Mouse (Mus musculus) forebrain, embryonic 15.5 days (tissue): ENCODE measurements around the gene Sh2d2a. TPM values are rescaled to one million over a fixed set of nuclear protein-coding genes. Genes with fewer than 3 reads are reported as not detected.
A peak's percentile ranks its signal among the peaks of the same experiment; 100 is the strongest.
"Not testable (repeated sequence)": the region's sequence is repeated elsewhere in the genome, so short reads cannot be mapped to it uniquely, and the experiment has no call there.

Source experiments
- ATAC-seq: fragments of 200-750 bp; cut with Nextera tagmentation; replicated peaks from 2 replicates; pipeline ENCODE4 v1.8.0; 2017; ENCODE audit warnings: mild to moderate bottlenecking, moderate TSS enrichment, moderate library complexity
- H3K27ac ChIP-seq: fragments of 300-500 bp; sonication (generic); replicated peaks from 2 replicates; pipeline ENCODE4 v1.5.1; 2015; ENCODE audit warnings: mild to moderate bottlenecking, inconsistent platforms
- H3K27me3 ChIP-seq: fragments of 300-500 bp; sonication (generic); 2 replicates; pipeline ENCODE4 v1.6.1; 2015; ENCODE audit warnings: inconsistent platforms
- H3K36me3 ChIP-seq: fragments of 300-500 bp; sonication (generic); 2 replicates; pipeline ENCODE4 v1.6.1; 2015; ENCODE audit warnings: mild to moderate bottlenecking, inconsistent platforms
- H3K4me1 ChIP-seq: fragments of 300-500 bp; sonication (generic); 2 replicates; pipeline ENCODE4 v1.6.1; 2015; ENCODE audit warnings: inconsistent platforms
- H3K4me2 ChIP-seq: fragments of 300-500 bp; sonication (generic); replicated peaks from 2 replicates; pipeline ENCODE4 v1.6.1; 2015; ENCODE audit warnings: mild to moderate bottlenecking, inconsistent platforms
- H3K4me3 ChIP-seq: fragments of 300-500 bp; sonication (generic); 2 replicates; pipeline ENCODE4 v1.5.1; 2015; ENCODE audit warnings: mild to moderate bottlenecking, inconsistent platforms
- H3K9ac ChIP-seq: fragments of 300-500 bp; sonication (generic); replicated peaks from 2 replicates; pipeline ENCODE4 v1.6.1; 2015; ENCODE audit warnings: mild to moderate bottlenecking, inconsistent platforms
- H3K9me3 ChIP-seq: fragments of 300-500 bp; sonication (generic); 2 replicates; pipeline ENCODE4 v1.6.1; 2016; ENCODE audit warnings: inconsistent platforms
- WGBS: fragments of 180-500 bp; shearing (Covaris S2); methylation state at CpG from one replicate; pipeline ENCODE4 v1.1.7; 2015; ENCODE audit warnings: mixed read lengths; 5-methylcytosine and 5-hydroxymethylcytosine counted together
- polyA plus RNA-seq: library from polyadenylated mRNA; unstranded; fragments of >200 nt; fragmentation: Nextera tagmentation; extraction: Ambion mirVana; gene quantifications from 2 replicates; pipeline ENCODE4 v1.2.1, GENCODE M21; 2015

The Sh2d2a gene
- polyA plus RNA-seq = not detected in 2 replicates

DNA sequence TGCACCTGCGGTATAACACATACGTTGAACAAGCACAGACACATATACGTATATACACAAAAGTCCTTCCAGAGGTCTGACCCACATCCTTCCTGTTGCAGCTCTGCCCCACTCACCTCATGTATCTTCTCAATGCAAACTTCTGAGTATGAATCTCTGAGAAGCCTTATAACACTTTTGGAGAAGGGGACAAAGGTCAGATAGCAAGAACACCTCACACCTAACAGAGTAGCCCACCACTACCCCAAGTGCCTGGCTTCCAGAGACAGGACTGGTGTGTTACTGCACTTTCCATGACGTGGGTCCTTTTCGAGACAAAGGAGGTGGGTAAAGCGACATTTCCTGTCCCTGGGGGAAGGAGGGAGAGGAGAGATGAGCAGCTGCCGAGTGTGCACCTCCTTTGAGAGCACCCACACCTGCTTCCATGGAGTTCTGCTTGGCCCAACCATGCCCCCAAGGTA is at the start of gene Sh2d2a:
Sh2d2a (plus strand) TSS at position 106 of the 461 bp plus-strand sequence.
- ATAC-seq = no peak

DNA sequence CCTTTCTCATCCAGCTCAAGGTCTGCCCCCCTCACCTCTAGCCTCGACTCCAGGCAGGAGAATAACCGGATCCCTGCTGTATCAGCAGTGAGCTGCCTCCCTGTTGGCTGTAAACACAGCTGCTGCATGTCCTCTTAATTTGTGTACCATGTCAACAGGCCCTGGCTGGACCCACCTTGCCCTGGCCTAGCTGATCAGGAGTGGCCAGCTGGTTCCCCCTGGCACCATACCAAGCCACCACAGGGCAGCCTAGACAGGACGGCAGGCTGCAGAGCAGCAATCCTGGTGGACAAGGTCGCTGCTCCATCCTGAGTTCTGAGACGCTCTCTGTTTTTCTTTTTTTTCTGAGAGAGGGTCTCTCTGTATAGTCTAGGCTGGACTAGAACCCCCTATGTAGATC is 44.9 kb upstream of the Sh2d2a start:
- 61% methylated on average over 5 of the region's 5 CpGs for WGBS
- no peak overlapping the region for H3K4me3 ChIP-seq
- ATAC-seq = no peak
- H3K27ac ChIP-seq = no peak overlapping the region
- peaks cover 7% of the 10 kb centered on the region for H3K4me1 ChIP-seq
- H3K9me3 ChIP-seq = no peaks in the 10 kb centered on the region
- no peaks in the 10 kb centered on the region for H3K36me3 ChIP-seq
- H3K4me2 ChIP-seq = no peak overlapping the region
- H3K9ac ChIP-seq = no peak overlapping the region
- peaks cover 61% of the 10 kb centered on the region; the same call in 1 of the 2 replicates for H3K27me3 ChIP-seq

More for the DNA sequence above, at the start of gene Sh2d2a:
- Histone ChIP-seq H3K4me1 (no peaks in the 10 kb centered on the region), H3K4me3 (no peak within 1 kb of the TSS), H3K9me3 (no peaks in the 10 kb centered on the region), H3K9ac (no peak within 1 kb of the TSS), H3K36me3 (no peaks in the 10 kb centered on the region), H3K4me2 (no peak within 1 kb of the TSS), H3K27ac (no peak within 1 kb of the TSS), H3K27me3 (no peaks in the 10 kb centered on the region)
- 78% methylated on average over 7 of the region's 7 CpGs for WGBS

DNA sequence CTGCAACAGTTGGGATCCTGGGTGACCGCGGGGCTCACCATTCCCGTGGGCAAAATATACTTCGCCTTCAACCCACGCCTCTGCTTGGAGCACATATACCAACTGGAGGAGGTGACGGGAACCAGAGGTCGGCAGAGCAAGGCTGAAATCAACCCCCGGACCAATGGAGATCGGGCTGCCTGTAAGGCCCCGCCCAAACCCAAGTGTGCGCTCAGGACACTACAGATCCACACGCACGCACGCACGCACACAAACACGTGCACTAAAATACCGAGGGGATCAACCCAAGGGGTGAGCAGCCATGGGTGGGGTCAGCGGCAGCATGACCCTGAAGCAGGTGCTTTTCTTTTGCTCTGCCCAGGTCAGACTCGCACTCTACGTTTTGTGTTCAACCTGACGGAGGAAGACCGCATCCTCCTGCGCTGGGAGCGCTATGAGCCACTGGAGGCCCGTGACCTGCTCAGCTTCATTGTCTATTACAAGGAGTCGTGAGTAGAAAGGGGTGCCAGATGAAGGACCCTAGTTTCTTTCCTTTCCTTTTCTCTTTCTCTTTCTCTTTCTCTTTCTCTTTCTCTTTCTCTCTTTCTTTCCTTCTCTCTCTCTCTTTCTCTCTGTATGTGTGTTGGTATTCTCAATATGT is 42.4 kb upstream of the Sh2d2a start:
- no peaks in the 10 kb centered on the region for H3K9me3 ChIP-seq
- peak overlapping the region; percentile 43 for H3K4me2 ChIP-seq
- peak overlapping the region; percentile 22 for H3K4me3 ChIP-seq
- 4% methylated on average over 26 of the region's 26 CpGs for WGBS
- H3K9ac ChIP-seq = no peak overlapping the region
- ATAC-seq = no peak
- H3K4me1 ChIP-seq = peaks cover 4% of the 10 kb centered on the region
- no peak overlapping the region for H3K27ac ChIP-seq
- peaks cover 58% of the 10 kb centered on the region for H3K27me3 ChIP-seq
- H3K36me3 ChIP-seq = no peaks in the 10 kb centered on the region

DNA sequence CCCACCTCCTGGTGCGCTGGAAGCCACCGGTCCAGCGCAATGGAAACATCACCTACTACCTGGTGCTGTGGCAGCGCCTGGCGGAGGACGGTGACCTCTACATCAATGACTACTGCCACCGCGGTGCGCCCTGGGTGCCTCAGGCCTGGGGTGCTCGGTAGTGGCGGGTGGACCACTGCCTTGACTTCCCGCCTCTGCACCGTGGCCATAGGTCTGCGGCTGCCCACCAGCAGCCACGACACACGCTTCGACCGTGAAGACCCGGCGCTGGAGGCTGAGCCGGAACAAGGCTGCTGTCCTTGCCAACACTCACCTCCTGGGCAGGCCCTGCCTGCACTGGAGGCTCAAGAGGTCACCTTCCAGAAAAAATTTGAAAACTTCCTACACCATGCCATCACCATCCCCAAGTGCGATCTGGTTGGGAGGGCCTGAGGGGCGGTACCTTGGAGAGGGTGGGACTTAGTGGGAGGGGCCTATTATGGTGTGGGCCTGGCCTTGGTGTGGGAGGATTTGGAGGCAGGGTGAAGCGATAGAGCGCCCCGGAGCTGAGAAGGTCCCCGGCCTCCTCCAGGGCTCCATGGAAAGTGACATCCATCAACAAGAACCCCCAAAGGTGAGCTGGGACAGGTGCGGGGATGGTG is 37.1 kb upstream of the Sh2d2a start:
- H3K4me3 ChIP-seq = peak overlapping the region; percentile 16
- H3K27ac ChIP-seq = no peak overlapping the region
- no peak overlapping the region for H3K9ac ChIP-seq
- no peaks in the 10 kb centered on the region for H3K9me3 ChIP-seq
- H3K4me2 ChIP-seq = peak overlapping the region; percentile 26
- 0 out of 2 replicates have a peak, but pooled peaks have one; percentile 38 for ATAC-seq
- no peaks in the 10 kb centered on the region for H3K36me3 ChIP-seq
- 5% methylated on average over 28 of the region's 28 CpGs for WGBS
- peaks cover 54% of the 10 kb centered on the region for H3K27me3 ChIP-seq
- H3K4me1 ChIP-seq = peaks cover 7% of the 10 kb centered on the region

DNA sequence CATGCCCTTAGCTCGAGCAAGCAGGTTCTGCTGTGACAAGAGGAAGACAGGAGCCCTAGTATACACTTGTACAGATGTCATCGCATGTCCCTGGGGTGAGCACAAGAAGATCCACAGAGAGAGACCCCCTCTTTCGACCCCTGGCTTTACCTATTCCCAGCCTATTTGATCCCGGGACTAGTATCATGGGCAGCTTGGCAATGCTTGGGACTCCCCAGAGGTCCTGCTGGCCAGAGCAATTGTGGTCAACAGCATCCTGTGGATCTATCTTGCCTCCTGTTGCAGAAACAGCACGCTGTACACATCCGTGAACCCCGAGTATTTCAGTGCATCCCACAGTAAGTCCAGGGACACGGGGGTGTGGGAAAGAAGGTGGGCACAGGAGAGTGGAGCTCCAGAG is 35.3 kb upstream of the Sh2d2a start:
- no peak for ATAC-seq
- Histone ChIP-seq H3K4me2 (no peak overlapping the region), H3K4me1 (peaks cover 7% of the 10 kb centered on the region), H3K4me3 (no peak overlapping the region), H3K9ac (no peak overlapping the region), H3K9me3 (no peaks in the 10 kb centered on the region), H3K27ac (no peak overlapping the region), H3K27me3 (peaks cover 43% of the 10 kb centered on the region), H3K36me3 (no peaks in the 10 kb centered on the region)
- 82% methylated on average over 8 of the region's 8 CpGs for WGBS

DNA sequence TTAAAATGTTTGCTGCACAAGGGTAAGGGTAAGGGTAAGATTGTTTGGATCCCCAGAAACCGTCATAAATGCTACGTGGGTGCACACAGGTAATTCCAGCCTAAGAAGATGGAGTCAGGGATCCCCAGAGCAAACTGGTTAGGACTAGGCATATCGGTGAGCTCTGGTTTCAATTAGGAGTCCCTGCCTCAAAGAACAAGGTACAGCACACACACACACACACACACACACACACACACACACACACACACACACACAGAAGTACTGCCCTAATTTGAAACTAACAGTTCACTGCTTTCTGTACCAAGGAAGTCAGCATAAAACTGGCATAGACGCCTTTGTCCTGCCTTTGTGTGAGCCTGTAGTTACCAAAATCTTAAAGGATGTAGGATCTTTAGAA is 34.1 kb upstream of the Sh2d2a start:
- H3K27me3 ChIP-seq = peaks cover 43% of the 10 kb centered on the region

DNA sequence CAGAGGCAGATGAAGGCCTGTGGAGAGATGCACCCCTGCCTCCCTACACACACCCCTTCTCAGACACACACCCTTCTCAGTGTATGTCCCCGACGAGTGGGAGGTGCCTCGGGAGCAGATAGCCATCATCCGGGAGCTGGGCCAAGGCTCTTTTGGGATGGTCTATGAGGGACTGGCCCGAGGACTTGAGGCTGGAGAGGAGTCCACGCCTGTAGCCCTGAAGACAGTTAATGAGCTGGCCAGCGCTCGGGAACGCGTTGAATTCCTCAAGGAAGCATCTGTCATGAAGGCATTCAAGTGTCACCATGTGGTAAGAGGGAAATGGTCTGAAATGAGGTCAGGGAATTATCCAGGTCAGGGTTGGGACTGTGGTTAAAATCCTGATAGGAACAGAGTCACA is 33.7 kb upstream of the Sh2d2a start:
- Histone ChIP-seq H3K9ac (no peak overlapping the region), H3K9me3 (no peaks in the 10 kb centered on the region), H3K27me3 (peaks cover 39% of the 10 kb centered on the region), H3K4me2 (no peak overlapping the region), H3K36me3 (no peaks in the 10 kb centered on the region), H3K4me3 (no peak overlapping the region), H3K27ac (no peak overlapping the region), H3K4me1 (peaks cover 7% of the 10 kb centered on the region)
- no peak for ATAC-seq
- 68% methylated on average over 10 of the region's 10 CpGs for whole genome bisulfite sequencing

More for the DNA sequence above, 34.1 kb upstream of the Sh2d2a start:
- H3K4me1 ChIP-seq = peaks cover 7% of the 10 kb centered on the region
- no peak for ATAC-seq
- no peaks in the 10 kb centered on the region for H3K36me3 ChIP-seq
- no peaks in the 10 kb centered on the region for H3K9me3 ChIP-seq
- H3K4me3 ChIP-seq = no peak overlapping the region
- WGBS = 79% methylated on average over 4 of the region's 4 CpGs
- H3K4me2 ChIP-seq = no peak overlapping the region
- H3K27ac ChIP-seq = no peak overlapping the region
- no peak overlapping the region for H3K9ac ChIP-seq

DNA sequence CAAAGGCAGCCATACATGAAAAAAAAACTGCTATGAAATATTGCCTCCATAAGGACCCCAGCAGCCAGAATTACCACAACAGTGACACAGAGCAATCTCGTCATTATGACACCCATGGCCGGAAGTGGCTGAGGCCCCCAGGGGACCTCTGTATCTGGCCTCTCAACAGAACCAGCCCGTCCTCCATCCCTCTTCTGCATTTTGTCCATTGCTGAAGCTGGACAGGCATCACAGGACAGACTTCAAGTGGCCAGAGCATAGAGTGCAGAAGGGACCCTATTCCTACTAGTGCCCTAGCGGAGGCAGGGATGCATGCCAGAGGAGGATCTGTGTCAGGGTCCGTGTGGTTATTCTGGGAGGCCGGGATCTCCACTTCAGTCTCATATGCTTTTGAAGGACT is 30.4 kb upstream of the Sh2d2a start:
- Histone ChIP-seq H3K4me3 (no peak overlapping the region), H3K27ac (no peak overlapping the region), H3K27me3 (peaks cover 7% of the 10 kb centered on the region; the same call in 1 of the 2 replicates), H3K9me3 (no peaks in the 10 kb centered on the region), H3K9ac (no peak overlapping the region), H3K4me1 (no peaks in the 10 kb centered on the region), H3K4me2 (no peak overlapping the region), H3K36me3 (no peaks in the 10 kb centered on the region)
- WGBS = 73% methylated on average over 6 of the region's 6 CpGs
- no peak for ATAC-seq

DNA sequence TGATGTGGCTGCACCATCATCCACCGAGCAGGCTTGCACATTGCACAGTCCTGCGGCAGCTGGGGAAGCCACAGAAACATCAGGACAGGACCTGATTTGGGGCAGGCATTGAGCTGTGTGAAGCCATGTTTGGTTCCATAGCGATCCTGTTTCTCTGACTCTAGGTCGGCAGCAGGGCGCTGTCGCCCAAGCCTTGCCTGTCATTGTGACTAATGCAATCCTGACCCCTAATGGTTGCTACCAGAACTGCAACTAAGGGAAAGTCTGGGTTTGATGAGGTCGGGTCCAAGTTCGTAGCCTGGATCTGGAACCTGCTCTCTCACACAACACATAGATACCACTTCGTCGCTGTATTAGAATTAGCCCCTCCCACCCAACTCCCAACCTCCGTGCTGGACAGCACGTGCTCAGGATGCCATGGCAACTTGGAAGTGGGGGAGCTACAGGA is 29.9 kb upstream of the Sh2d2a start:
- H3K4me3 ChIP-seq = no peak overlapping the region
- H3K36me3 ChIP-seq = no peaks in the 10 kb centered on the region
- no peak overlapping the region for H3K27ac ChIP-seq
- no peaks in the 10 kb centered on the region for H3K4me1 ChIP-seq
- no peak overlapping the region for H3K9ac ChIP-seq
- H3K27me3 ChIP-seq = peaks cover 2% of the 10 kb centered on the region; the same call in 1 of the 2 replicates
- H3K4me2 ChIP-seq = no peak overlapping the region; the same call in 1 of the 2 replicates
- WGBS = 4% methylated on average over 12 of the region's 12 CpGs
- H3K9me3 ChIP-seq = no peaks in the 10 kb centered on the region
- peak; percentile 60; the same call in 1 of the 2 replicates for ATAC-seq

DNA sequence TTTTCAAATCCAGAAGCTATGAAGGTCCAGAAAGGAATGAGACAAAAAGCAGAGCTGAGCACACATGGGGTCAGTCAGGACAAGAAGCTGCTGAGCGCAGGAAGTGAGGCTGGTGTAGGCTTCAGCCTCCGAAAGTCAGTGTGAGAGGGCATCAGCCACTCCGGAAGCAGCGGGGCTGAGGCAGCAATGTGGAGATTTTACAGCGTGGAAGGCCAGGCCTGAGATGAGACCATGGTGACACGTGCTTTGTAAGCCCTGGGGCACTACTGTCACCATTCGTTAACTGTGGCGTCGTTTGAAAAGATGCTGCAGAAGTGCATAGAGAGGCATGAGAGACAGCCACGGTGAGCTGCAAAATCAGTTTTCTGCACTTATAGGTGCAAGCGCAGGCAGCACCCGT is 28.3 kb upstream of the Sh2d2a start:
- no peaks in the 10 kb centered on the region for H3K36me3 ChIP-seq
- H3K4me1 ChIP-seq = no peaks in the 10 kb centered on the region
- no peaks in the 10 kb centered on the region for H3K9me3 ChIP-seq
- no peaks in the 10 kb centered on the region for H3K27me3 ChIP-seq
- no peak overlapping the region for H3K9ac ChIP-seq
- H3K4me3 ChIP-seq = no peak overlapping the region
- no peak for ATAC-seq
- 69% methylated on average over 12 of the region's 12 CpGs for WGBS
- no peak overlapping the region for H3K4me2 ChIP-seq
- no peak overlapping the region for H3K27ac ChIP-seq

DNA sequence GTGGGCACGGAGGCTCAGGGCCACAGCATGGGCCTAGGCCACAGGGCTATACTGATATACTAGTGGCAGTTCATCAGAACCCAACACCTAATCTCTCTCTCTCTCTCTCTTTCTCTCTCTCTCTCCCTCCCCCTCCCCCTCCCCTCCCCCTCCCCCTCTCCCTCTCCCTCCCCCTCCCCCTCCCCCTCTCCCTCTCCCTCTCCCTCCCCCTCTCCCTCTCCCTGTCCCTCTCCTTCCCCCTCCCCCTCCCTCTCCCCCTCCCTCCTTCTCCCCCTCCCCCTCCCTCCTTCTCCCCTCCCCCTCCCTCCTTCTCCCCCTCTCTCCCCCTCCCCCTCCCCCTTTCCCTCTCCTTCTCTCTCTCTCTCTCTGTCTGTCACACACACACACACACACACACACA is 22.3 kb upstream of the Sh2d2a start, which contains the start of gene Pear1:
Pear1 (minus strand) TSS at position 101 of the 400 bp plus-strand sequence.
- WGBS = 92% methylated on average over 1 of the region's 1 CpGs
- not testable (repeated sequence) for H3K9me3 ChIP-seq, H3K27me3 ChIP-seq, H3K36me3 ChIP-seq, H3K4me2 ChIP-seq, H3K4me1 ChIP-seq, H3K27ac ChIP-seq, ATAC-seq, H3K4me3 ChIP-seq, H3K9ac ChIP-seq

DNA sequence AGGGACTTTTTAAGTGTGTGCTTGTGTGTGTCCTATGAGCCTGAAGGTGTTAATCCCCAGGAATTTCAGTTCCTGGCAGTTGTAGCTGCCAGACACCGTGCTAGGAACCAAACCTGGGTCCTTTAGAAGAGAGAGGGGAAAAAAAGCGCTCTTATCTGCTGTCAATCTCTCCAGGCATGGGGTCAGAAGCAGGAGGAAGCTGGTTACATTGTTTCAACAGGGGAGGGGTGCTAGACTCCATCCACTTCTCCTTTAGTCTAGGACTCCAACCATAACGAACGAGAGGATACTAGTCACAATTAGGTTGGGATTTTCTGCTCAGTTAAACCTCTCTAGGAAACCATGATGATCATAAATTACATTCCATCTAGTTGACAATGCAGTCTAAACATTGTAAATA is 18.1 kb upstream of the Sh2d2a start:
- Histone ChIP-seq H3K27ac (no peak overlapping the region), H3K4me3 (no peak overlapping the region), H3K4me1 (no peaks in the 10 kb centered on the region), H3K9ac (no peak overlapping the region), H3K27me3 (no peaks in the 10 kb centered on the region), H3K9me3 (no peaks in the 10 kb centered on the region), H3K4me2 (no peak overlapping the region), H3K36me3 (no peaks in the 10 kb centered on the region)
- WGBS = 42% methylated on average over 4 of the region's 4 CpGs
- no peak for ATAC-seq
